Mouse (Mus musculus) testis, postnatal 10 days (tissue): ENCODE results near the gene Rnf220.

Source experiments
- DNase-seq: peaks from one replicate; pipeline ENCODE4 v3.0.0; 2021; ENCODE audit warnings: low spot score

The Rnf220 gene

DNA sequence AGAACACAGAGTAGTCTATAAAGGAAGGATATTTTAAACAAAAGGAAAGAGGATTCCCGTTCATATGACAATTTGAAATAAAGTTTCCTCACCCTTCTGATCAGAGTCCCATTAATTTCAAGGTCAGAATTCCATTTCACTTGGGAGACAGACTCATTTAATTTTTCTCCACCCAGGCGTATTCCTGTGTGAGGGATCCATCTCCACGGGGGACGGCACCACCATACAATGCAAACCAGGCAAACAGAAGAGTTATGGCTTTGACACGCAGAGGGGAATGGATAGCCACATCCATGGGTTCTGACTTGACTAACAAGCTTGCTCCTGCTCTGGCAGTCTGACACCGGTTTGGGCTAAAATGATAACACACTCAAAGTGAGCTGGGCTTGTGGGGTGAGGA lies 9.4 kb downstream of the Rnf220 start:
- no peak for DNase-seq

DNA sequence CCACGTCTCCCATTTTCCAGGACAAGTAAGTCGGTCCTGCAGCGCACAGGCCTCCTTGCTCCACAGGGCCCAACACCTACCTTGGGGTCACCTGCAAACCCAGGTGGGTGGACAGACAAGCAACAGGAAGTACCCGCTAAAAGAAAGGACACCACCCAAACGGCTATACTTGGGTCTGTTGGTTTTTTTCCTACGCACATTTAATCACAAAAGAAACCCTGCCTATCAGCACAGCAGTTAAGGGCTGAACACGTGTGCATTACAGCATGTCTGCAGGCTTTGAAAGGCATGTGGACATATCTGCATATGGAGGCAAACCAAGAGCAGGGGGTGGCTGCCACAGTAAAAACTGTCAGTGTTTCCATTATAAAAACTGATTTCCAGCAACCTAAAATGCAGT lies 10.7 kb downstream of the Rnf220 start:
- no peak for DNase-seq

DNA sequence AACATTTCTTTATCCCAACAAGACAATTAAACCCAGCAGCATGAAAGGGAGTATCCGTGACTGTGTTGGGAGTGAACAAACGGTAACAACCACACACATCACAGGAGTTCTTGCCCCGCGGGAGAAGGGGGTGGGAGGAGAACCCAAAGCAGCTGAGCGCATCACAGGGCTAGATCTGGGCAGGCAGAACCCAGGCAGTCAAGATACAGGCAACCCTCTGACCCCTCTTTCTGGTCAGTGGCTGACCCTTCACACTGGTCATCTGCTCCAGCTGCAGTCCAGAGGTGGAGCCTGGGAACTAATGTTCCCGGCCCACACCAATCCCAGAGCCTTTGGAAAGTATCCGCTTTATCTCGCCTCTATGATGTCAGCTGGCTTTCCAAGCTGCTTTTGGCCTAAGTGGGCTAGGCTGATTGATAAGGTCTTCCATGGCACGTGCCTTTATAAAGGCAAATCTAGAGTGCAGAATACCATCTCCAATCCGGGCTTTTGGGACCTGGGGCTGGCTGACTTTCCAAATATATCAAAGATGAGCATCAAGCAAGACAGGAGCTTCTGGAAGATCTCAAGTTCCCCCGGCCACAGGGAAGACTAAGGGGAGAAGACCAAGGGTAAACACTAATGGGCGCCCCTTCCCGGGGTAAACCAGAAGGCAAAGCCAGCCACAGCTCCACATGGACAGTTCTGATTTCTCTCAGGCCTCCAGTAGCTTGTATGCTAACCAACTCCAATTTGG lies 11.6 kb downstream of the Rnf220 start:
- no peak for DNase-seq

DNA sequence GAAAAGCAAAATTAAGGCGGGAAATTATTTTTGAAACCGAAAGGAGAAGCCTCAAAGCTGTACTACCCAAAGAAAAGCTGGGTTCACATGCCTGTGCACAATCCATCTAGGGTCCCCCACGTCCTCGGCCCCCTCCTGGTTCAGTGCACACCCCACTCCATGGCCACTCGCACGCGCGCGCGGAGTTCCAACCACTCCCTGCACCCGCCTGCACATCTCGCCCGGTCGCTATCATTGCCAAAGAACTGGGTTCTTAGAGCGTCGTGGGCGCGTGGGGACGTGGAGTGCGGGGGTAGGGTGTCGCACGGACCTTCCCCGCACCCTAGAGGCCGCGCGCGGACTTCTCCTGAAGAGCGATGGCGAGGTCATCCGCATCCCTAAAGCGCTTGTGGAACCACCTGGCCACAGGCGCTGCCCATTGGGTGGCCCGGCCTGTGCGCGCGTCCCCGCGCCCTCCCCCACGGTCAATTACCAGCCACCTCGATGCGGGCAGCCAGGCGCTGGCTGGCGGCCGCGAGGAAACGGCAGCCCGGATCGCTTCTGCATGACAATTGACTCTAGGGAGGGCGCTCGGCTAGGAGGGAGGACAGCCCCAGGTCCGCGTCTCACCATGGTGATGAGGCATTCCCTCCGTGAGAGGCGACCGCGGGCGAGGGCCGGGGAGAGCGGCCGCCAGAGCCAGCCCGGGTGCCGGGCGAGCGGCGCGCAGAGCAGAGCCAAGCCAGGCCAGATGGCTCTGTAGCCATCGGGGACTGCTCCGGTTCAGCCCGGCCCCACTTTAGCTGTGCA lies 12.4 kb downstream of the Rnf220 start:
- peak; percentile 64 for DNase-seq

DNA sequence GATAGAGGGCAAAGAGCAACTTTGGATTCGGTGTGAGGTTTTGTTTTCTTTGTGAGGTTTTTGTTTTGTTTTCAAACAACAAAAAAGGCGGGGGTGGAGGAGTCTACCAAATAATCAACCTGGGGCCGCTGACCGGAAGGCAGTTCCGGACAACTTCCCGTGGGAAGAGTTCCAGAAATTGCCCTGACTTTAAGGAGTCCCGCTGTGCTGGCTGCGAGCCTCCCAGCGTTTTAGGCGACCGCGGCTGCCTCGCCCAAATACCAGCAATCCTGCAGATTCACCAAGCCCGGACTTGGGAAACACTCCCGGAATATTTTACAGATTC lies 13.0 kb downstream of the Rnf220 start:
- DNase-seq: peak; percentile 59

DNA sequence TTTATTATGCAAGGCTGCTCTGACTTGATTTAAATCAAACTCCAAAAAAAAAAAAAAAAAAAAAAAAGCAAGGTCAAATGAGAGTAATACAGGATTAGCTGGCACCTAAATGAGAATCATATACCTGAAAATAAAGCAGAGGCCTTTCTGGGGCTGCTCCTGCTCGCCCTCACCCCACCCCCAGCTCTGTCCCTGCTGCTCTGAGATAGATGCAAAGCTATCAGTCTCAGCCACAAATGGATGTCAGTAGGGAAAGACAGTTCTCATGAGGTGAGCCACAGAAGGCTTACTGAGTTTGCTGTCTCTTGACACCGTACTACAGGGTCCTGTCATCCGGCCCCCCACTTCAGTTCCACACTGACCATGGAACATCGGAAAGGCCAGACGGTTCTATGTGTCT lies 14.7 kb downstream of the Rnf220 start:
- DNase-seq: no peak

DNA sequence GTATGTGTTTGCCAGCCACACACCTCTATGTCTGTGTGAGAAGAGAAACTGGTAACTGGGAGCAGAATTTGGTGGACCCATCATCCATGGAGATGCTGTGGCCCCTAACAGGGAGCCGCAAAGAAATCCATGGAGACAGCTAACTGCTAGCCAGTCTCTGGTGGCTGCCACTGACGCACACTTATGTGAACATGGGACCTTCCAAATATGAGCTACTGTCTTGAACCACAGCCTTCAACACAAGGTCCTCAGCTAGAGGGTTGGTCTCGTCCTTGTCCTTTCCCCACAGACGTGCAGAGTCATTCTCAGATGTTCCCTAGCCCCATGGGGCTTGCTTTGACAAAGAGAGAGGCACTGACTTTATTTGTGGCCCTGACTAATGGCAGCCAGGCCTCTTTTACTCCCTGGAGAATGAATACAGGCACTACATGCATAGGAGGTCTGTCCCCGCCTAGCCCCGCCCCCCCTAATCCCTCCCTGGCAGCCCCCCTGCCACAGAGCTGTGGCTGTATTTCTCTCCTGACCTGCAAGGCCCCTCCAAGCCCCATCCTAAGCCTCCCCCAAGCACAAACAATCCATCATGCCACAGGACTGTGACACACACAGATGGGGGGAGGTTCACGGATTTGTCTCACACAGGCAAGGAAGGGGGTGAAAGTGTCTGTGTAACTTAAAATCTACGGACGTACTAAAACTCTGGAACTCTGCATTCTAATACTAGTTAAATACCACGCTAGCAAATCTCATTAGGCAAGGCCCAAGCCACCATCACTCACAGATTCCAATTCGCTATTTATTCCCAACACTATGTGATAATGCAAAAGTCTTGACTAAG lies 16.0 kb downstream of the Rnf220 start:
- DNase-seq: no peak

DNA sequence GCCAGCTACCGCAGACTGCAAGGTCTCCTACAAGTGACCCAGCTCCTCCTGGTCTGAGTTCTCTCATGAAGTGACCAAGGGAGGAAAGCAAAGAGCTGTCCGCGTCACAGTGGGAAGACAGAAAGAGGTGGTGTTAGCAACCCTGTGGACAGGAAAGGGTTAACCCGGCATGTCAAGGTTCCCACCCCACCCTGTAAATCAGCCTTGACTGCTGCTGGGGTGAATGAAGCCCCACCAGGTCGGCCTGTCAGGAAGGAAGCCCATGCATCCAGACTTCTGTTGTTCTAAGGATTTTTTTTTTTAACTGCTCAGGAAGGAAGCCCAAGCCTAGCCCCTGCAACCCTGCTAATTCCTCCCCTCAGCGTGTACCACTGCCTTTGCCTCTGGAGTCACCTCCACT lies 16.9 kb downstream of the Rnf220 start:
- DNase-seq: no peak

DNA sequence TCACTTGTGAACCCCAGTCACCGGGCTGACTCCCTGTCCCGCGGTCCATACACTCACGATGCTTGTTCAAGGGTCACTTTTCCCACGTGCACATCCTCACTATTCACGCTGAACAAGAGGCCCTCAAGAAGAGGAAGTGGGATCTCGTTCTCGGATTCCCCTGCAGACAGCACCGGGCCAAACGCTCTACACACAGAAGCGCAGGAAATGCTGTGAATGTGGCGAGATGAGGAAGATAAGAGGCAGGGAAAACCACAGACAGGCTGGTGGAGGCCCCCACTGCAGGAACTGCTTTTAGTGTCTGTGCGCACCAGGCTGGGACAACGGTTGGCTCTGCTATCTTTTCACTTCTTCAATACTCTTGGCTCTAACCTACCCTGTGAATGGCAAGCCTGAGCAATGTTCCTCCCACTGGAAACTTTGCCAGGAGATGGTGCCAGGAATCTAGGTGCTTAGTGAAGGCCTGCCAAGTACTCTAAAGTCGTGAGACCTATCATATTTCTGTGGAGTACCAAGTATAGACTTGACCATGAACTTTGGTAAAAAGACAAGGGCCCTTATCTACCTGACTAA lies 18.7 kb downstream of the Rnf220 start:
- no peak for DNase-seq

DNA sequence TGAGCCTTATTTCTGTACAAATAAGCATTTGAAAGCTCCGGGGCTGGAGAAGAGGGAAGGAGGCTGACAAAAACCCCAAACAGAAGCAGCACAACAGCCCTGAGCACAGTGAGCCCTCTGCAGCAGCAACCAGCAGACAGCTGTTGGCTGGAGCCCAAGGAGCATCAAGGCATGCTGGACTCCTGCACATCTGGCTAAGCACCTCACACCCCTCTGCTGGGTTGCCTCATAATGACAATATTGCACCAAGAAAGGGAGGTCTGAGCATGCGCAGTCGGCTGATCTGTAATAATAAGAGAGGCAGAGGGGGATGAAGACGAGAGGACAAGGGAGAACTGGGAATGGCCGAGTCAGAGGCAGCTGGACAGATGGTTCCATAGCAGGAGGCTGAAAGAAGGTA lies 19.5 kb downstream of the Rnf220 start:
- no peak for DNase-seq

DNA sequence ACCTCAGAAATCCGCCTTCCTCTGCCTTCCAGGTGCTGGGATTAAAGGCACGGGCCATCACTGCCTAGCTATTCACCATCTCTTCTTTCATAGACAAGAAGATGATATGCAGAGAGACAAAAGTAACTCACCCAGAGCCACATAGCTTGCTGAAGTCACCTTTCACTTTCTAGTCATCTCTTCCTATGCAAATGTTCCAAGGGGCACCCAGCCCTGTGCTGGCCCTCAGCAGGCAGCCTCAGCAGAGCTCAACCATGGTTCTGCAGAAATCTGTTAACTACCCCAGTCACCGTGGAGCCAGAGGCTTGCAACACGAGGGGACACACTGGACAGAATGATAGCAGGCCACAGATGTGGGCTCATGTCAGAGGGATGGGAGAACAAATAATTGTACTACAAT lies 20.1 kb downstream of the Rnf220 start:
- DNase-seq: no peak

DNA sequence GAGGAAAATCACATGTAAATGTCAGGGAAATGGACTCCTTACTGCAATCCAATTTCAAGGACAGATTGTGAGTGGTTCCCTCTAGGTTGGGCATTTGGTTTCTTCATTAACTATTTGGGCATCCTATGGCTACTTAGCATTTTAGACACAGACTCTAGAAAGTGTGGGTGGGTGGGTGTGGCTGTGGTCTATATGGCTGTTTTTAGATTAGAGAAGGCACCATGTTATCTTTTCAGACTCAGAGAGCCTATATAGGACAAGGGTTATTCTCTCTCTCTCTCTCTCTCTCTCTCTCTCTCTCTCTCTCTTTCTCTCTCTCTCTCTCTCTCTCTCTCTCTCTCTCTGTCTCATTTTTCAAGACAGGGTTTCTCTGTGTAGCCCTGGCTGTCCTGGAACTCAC lies 20.5 kb downstream of the Rnf220 start:
- no peak for DNase-seq

DNA sequence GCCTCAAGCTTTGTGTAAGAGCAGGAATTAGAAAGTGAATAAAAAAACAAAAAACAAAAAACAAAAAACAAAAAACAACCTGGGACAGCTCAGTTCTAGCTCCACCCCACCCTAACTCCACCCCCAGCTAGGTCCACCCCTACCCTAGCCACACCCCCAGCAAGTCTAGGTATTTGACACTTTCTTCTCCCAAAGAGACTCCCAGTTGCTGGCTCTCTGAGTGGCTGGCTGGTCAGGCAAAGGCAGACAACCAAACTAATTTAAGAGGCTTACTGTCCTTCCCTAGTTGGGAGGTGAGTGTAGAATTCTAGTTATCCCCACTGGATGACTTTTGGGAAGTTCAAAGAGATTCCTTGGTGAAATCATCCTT lies 22.9 kb downstream of the Rnf220 start:
- no peak for DNase-seq

DNA sequence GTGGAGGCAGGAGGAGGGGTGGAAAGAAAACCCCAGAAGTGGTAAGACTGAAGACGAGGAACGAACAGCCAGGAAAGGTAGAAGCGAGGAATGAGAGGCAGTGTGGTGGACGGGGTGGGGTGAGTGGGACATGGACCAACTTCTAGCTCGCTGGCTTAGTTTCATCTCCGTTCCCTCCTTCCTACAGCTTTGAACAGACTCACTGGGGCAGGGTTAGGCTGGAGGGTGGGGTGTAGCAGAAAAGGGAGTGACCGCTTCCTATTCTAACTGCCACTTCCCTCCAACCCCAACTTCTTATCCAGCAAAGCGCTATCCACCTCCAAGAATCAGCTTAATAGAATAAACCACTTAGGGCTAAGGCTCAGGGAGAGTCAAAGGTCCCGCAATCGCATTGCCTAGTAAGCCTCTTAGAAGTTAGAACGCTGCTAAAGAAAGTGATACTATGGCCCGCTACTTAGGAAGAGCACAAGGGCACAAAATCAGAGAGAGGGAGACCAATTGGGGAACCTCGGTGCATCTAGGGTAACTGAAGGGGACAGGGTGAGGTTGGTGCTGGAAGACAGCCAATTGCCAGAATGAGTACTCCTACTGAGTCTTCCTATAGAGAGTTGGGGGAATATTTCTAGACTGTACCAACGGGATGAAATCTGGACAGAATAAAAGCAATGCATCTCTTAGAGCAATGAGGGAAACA lies 23.4 kb downstream of the Rnf220 start:
- DNase-seq: no peak

DNA sequence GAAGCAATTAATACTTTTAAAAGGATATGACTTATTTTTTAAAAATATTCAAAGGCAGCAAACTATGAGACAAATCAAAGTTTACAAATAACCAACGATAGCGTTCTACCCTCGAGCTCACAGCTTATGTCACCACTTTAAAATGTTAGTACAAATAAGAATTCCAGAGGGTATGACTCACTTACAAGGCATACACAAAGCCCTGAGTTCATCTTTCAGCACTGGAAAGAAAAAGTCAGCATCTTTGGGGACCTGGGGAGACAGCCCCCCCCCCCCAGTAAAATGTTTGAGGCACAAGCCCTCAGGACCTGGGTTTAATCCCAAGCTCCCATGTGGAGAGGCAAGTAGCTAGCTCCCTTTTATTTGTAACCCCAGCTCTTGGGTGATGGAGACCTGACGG lies 27.4 kb downstream of the Rnf220 start:
- DNase-seq: no peak

DNA sequence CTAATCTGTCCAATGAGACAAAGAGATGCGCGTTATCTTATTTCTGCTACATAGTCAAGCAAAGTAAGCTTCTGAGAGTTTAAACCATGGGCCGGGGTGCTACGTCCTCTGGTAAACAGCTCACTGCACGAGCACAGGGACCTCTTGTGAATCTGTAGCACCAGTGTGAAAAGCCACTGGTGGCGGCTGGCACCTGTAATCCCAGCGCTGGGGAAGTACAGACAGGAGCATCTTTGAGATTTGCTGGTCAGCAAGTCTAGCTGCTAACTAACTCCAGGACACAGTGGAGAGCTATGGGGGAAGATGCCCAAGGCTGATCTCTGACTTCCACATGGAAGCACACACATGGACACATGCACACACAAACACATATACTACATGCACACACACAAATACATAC lies 28.9 kb downstream of the Rnf220 start:
- DNase-seq: no peak

DNA sequence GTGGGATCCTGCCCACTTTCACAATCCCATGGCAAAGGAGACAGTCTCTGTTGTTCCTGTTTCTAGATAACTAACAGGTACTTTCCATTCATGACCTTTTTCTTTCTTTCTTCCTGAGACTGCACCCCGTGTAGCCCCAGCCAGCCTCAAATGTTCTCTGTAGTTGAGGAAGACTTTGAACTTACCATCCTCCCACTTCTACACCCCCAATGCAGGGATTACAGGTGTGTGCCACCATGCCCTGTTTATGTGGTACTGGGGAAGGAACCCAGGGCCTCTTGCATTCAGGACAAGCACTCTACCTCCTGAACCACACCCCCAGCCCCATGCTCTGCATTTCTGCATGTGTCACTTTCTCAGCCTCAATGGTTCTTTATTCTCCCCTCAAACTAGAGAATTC lies 47.7 kb downstream of the Rnf220 start:
- no peak for DNase-seq

DNA sequence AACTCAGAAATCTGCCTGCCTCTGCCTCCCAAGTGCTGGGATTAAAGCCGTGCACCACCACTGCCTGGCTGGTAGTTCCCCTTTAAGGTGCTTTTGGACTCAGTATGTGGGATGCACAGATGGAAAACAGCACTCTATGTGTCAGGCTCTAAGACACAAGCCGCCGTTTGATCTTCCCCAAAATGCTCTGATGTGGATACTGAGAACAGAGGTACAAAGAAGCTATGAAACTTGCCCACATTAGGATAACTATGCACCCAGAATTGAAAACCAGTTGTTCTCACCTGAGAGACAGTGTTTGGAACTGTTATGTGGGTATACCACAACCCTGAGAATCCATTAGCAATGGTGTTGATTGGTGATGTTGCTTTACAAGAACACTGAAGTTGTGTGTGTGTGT lies 48.9 kb downstream of the Rnf220 start:
- DNase-seq: no peak

DNA sequence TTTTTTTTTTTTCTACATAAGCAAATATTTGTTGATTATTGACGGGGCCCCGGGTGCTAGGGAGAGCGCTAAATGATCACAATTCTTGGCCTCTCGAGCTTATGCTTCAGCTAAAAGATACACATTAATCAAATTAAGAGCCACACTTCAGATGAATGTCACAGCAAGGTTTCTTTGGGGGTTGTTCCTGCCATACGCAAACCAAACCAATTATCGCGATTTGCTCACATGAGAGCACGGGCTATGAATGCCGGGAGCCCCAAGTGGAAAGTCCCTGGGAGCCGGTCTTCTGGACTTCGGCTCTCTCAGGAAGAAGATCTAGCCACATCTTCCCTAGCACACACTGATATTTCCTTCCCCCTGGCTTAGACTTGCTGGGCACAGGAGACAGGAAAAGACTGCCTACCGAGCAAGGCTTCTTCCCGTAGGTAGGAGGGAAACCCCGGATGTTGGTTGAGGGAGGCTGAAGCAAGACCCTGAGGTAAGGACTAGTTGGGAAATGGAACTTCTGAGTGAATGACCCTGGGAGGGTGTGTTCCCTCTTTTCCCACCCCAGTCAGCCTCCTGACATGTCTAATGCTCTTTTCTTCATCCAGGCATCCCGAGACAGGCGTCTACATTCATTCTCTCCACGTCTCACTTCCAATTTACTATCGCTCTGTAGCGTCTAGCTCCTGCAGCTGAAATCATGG lies 51.2 kb downstream of the Rnf220 start:
- no peak for DNase-seq

DNA sequence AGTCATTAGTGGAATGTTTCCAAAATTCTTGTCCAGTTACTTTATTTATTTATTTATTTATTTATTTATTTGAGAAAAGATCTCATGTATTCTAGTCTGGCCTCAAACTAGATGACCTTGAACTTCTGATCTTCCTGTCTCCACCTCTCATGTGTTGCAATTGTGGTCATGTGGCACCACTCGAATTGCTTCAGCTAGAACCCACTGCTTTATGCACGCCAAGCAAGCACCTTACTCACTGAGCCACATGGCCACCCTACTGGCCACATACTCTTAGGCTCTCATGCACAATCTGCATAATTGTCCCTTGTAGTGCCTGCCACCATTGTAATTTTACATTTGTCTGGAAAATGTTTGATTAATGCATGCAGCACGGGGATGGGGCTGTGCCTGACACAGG lies 57.9 kb downstream of the Rnf220 start:
- no peak for DNase-seq

DNA sequence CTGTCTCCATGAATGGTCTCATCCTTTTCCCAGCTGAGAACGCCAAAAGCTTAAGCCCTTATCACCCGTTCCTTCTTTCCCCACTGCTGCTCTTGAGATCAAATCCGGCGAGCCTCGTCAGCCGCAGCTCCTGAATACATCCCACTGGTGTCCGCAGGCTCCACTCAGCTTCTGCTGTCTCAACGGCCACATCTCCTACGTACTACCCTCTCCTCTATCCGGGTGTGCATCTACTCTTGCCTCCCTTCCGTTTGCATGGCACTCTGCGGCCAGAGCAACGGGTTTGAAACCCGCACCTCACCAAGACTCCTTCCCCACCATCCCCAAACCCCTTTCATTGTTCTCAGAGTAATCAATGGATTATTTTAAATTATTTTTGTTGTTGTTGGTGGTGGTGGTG lies 58.8 kb downstream of the Rnf220 start:
- DNase-seq: no peak
